Mouse (Mus musculus) layer of hippocampus, adult 11-12 months (tissue): ENCODE measurements at regions not wholly inside any gene's neighbourhood (a gene's known extent, or its start where the extent isn't known, plus 50 kb on each side); places are given as distances from the start of the nearest gene placed in this dataset.

Source experiments
- DNase-seq: peaks from one replicate; pipeline ENCODE4 v3.0.0; 2022; ENCODE audit warnings: low spot score

DNA sequence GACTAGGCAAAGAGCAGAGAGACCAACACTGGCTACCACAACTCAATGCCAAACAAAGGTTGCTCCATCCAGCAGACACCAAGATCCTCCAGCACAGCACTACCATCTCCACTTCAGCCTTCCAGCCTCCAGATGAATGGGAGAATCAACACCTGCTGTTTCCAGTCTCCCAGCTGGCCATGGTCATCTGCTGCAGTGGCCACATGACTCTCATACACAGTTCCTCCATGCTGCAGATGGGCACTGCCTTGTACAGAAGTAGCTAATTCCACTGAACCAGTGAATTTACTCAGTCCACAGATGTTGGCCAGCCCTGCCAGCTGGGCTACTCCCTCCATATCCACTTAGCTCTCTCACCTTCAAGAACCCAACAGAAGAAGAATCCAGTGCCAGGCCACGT, 63.0 kb upstream of the Vstm5 start:
- no peak for DNase-seq

DNA sequence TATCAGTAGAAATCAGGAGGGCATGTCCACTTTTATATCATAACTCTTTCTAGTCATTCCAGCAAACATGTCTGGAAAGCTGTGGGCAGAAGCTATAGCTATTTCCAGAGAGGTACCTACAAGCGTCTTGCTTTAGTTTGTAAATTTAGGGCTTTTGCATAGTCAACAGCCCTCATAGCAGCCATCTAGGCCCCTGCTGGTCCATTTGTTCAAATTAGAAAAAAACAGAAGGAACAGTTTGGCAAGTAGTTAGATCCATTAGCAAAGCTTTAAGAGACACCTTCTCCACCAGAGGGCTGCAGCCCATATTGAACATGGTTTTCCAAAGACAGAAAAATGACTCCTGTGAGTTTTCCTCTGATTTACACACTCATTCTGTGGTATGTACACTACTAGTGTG, 63.4 kb upstream of the Vstm5 start:
- DNase-seq = no peak

DNA sequence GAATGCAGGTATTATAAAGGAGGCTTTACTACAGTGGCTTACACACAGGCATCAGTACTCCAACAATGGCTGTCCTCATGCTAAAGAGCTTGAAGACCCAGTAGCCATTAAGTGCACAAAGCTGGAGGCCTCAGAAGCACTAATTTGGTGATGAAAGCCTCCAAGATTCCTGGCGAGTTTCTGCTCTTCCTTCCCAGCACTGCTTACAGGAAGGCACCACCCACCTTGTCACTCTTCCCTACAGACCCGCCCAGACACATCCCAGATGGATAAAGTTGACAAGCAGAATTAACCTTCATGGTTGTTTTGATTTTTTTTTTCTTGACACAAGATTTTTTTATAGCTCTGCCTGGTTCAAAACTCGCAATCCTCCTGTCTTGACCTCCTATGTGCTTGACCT, 59.0 kb upstream of the Hephl1 start:
- DNase-seq = no peak

DNA sequence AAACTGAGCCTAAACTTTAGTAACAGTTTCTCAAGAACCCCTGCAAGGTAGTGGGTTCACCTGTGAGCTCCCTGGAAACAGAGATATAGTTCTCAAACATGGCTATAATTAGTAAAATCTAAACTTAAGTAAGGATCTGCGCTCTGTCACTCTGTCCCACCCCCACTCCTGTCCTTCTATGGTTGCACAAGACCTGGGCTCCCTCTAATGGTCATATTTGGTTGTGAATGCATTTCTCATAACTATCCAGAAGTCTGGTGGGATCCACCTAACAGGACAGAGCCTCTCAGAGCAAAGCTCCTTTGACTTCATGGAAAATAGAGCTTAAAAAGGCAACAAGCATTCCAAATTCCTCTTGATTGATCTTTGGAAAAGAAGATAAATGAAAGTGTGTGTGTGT, 57.8 kb upstream of the Hephl1 start:
- peak; percentile 19 for DNase-seq

DNA sequence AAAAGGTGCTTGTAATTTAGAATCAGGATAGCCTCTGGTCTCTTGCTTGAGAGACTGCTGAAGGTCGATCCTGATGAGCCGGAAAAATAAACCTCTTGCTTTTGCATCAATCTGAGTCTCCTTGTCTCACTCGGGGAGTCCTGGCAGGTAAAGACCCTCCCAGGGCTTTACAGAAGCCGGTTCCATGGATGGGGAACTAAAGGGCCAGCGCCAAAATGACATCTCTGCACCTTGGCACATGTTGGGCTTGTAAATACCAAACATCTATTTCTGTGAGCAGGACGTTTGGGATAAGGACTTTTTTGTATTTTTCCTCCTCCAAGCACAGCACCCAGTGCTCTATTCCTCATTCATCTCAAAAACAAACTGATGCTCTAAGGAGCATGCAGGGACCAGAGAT, 57.1 kb upstream of the Hephl1 start:
- no peak for DNase-seq

DNA sequence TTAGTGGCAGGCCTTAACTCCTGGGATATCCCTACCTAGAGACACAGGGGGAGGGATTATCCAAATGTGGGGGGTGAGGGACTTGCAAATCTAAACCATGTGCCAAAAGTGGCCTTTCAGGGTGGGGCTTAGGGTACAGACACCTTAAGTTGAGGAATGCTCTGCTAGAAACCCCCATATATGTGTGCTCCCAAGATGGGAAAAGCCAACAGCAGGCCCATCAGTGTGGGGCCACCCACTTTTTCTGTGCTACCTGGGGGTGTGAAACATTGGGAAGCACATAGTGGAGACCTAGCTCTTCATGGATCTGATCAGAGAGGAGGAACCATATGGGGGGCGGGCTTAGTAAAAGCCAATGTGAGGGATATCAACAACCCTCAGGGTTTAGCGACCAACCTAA, 55.0 kb upstream of the Hephl1 start:
- DNase-seq = no peak

DNA sequence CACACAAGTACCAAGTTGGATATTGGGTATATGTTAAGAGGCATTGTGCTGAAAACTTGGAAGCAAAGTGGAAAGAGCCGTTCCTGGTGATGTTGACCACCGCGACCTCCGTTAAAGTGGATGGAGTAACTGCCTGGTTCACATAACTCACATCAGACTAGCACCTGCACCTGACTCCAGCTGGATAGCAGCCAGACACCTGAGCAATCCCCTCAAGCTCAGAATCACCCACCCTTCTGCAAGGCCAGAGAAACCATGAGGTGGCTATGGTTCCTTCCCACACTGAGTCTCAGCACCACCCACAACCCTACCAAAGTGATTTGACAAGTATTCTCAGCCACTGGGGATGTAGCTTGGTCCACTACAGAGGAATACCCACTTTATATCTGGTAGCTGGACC, 54.6 kb upstream of the Hephl1 start:
- DNase-seq = no peak
